Mouse (Mus musculus): ENCODE results near the gene Havcr2.

DNA sequence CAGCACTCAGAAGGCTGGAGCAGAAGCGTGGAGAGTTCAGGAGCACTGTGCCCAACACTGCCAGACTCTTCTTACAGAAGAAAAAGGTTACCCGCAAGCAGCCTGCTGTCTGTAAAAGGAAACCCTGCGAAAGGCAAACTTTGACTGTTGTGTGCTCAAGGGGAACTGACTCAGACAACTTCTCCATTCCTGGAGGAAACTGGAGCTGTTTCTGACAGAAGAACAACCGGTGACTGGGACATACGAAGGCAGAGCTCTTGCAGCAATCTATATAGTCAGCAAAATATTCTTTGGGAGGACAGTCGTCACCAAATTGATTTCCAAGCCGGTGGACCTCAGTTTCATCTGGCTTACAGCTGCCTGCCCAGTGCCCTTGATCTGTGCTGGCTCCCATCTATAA, 25.8 kb downstream of the Havcr2 start:
- TF ChIP-seq MAX (IDR thresholded peaks at IDR 0.05; ENCODE audit: low read depth): no peak
- no peak for TF ChIP-seq POLR2A (IDR thresholded peaks at IDR 0.05; ENCODE audit: insufficient read length, low read depth)
- no peak for TF ChIP-seq E2F4 (IDR thresholded peaks at IDR 0.05; ENCODE audit: insufficient read depth)
- no peak for TF ChIP-seq CEBPB (IDR thresholded peaks at IDR 0.05; ENCODE audit: insufficient read depth, poor library complexity, severe bottlenecking)
- TF ChIP-seq POLR2AphosphoS2 (IDR thresholded peaks at IDR 0.05; ENCODE audit: insufficient read length, low read depth): no peak
- no peak for TF ChIP-seq USF1 (IDR thresholded peaks at IDR 0.05; ENCODE audit: low read depth)
- no peak for TF ChIP-seq MYOG (IDR thresholded peaks at IDR 0.05; ENCODE audit: control insufficient read depth in 1 of 3, insufficient read depth in 1 of 3, insufficient read length in 2 of 3, low read depth in 2 of 3)
- TF ChIP-seq REST (IDR thresholded peaks at IDR 0.05; ENCODE audit: insufficient read depth, insufficient read length): no peak
- no peak for TF ChIP-seq MYOD1 (IDR thresholded peaks at IDR 0.05; ENCODE audit: control insufficient read depth in 1 of 3, insufficient read length in 2 of 3, low read depth in 2 of 3)
- no peak for TF ChIP-seq TCF12 (IDR thresholded peaks at IDR 0.05; ENCODE audit: insufficient read depth, poor library complexity, severe bottlenecking)
- no peak for TF ChIP-seq SRF (IDR thresholded peaks at IDR 0.05; ENCODE audit: control insufficient read depth, insufficient read length, low read depth)
- TF ChIP-seq TCF3 (IDR thresholded peaks at IDR 0.05; ENCODE audit: insufficient read length, low read depth): no peak
